Mouse (Mus musculus) hindbrain, embryonic 10.5 days (tissue): ENCODE measurements around the gene Ostc. TPM values are rescaled to one million over a fixed set of nuclear protein-coding genes. Genes with fewer than 3 reads are reported as not detected.

Experiments used
- DNase-seq: peaks from one replicate; pipeline ENCODE4 v3.0.0-alpha.2; 2017; ENCODE audit warnings: low spot score
- H3K27ac ChIP-seq: fragments of 300-500 bp; sonication (generic); 2 replicates; pipeline ENCODE4 v1.5.1; 2016; ENCODE audit warnings: mild to moderate bottlenecking, moderate library complexity
- H3K27me3 ChIP-seq: fragments of 300-500 bp; sonication (generic); 2 replicates; pipeline ENCODE4 v1.6.1; 2016; ENCODE audit warnings: mild to moderate bottlenecking; ENCODE audit not compliant: poor library complexity, insufficient read depth, severe bottlenecking
- H3K36me3 ChIP-seq: fragments of 300-500 bp; sonication (generic); 2 replicates; pipeline ENCODE4 v1.6.1; 2016; ENCODE audit warnings: mild to moderate bottlenecking, moderate library complexity
- H3K4me1 ChIP-seq: fragments of 300-500 bp; sonication (generic); replicated peaks from 2 replicates; pipeline ENCODE4 v1.6.1; 2016; ENCODE audit warnings: mild to moderate bottlenecking
- H3K4me3 ChIP-seq: fragments of 300-500 bp; sonication (generic); 2 replicates; pipeline ENCODE4 v1.5.1; 2016; ENCODE audit warnings: mild to moderate bottlenecking, moderate library complexity
- H3K9me3 ChIP-seq: fragments of 300-500 bp; sonication (generic); 2 replicates; pipeline ENCODE4 v1.6.1; 2016; ENCODE audit warnings: mild to moderate bottlenecking, moderate library complexity
- WGBS: fragments of 180-500 bp; shearing (Covaris S2); methylation state at CpG from one replicate; pipeline ENCODE4 v1.1.7; 2016; 5-methylcytosine and 5-hydroxymethylcytosine counted together
- polyA plus RNA-seq: library from polyadenylated mRNA; unstranded; fragments of >200 nt; fragmentation: Nextera tagmentation; extraction: Ambion mirVana; gene quantifications from 2 replicates; pipeline ENCODE4 v1.2.1, GENCODE M21; 2016

Gene Ostc
- polyA plus RNA-seq, 1 experiment from 2014 or later = 311 TPM

DNA sequence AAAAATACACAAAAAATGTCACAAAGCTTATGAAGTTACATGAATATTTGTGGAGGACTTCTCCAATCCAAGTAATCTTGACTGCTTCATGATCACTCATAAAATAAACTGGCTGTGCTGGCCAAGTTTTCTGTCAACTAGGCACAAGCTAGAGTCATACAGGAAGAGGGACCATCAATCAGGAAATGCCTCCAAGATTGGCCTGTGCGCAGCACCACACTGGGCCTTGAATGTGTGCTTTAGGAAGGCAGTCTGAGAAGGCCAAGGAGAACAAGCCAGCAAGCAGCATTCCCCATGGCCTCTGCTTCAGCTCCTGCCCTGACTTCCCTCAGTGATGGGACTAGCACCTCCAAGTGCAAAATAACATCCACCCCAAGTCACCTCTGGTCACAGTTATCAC lies 17.8 kb upstream of the Ostc start:
- no peak for DNase-seq
- Histone ChIP-seq H3K4me1 (peaks cover 22% of the 10 kb centered on the region), H3K4me3 (no peak overlapping the region), H3K27ac (no peak overlapping the region), H3K36me3 (peaks cover 49% of the 10 kb centered on the region), H3K9me3 (no peaks in the 10 kb centered on the region), H3K27me3 (no peaks in the 10 kb centered on the region)
- WGBS = 93% methylated on average over 1 of the region's 1 CpGs

DNA sequence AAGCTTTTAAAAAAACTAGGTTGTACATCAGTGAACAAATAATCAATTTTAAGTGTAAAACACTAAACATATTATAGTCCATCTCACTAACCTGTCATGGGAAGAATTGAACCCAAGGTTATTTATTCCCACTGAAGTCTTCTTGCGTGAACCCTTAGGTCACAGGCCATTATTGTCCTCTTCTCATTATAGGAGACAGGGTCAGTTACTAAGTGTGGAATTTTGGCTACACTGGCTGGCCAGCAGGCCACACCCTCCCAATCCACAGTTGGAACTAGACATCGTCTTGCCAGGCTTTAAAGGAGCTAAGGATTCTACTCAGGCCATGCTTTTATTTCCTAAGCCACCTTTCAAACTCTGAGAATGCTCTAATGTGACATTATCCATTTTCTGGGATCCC lies 16.5 kb upstream of the Ostc start:
- H3K4me1 ChIP-seq = peaks cover 17% of the 10 kb centered on the region
- no peak overlapping the region for H3K27ac ChIP-seq
- H3K9me3 ChIP-seq = no peaks in the 10 kb centered on the region
- WGBS = 68% methylated on average over 2 of the region's 2 CpGs
- no peak for DNase-seq
- peaks cover 49% of the 10 kb centered on the region for H3K36me3 ChIP-seq
- H3K27me3 ChIP-seq = no peaks in the 10 kb centered on the region
- H3K4me3 ChIP-seq = no peak overlapping the region

DNA sequence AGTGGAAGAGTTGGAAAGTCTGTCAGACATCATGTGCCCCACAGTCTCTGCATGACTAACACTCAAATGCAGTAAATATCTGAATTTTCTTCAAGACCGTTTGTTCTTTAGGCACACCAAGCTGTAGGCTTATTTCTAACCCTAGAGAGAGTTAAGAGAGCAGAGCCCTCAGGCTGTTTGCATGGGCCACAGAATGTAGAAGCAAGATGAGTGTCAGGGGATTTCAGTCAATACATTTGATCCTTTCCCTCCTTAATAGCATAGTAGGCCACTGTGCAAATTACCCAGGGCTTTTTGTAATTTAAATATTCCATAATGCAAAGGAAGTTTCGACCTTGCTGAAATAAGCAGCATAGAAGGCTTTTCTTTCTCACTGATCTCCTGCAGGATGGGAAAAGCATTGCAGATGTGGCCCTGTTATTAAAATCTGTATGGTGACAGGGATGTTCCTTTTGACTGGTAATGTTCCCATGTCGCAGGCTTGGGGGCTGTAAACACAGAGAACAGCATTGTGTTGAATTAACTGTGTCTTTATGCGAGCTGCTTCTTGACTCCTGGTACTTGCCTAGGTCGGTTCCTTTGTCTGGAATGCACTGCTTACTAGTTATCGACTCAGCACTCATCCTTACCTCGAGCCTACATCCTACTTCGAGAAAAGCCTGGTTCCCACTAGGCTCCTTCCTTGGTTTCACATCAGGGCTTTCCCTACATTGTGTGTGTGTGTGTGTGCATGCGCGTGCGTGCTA lies 13.7 kb upstream of the Ostc start:
- no peak overlapping the region for H3K4me3 ChIP-seq
- H3K9me3 ChIP-seq = no peaks in the 10 kb centered on the region
- no peaks in the 10 kb centered on the region for H3K27me3 ChIP-seq
- WGBS = 82% methylated on average over 11 of the region's 11 CpGs
- no peak for DNase-seq
- H3K36me3 ChIP-seq = peaks cover 37% of the 10 kb centered on the region
- H3K27ac ChIP-seq = no peak overlapping the region
- H3K4me1 ChIP-seq = no peaks in the 10 kb centered on the region

DNA sequence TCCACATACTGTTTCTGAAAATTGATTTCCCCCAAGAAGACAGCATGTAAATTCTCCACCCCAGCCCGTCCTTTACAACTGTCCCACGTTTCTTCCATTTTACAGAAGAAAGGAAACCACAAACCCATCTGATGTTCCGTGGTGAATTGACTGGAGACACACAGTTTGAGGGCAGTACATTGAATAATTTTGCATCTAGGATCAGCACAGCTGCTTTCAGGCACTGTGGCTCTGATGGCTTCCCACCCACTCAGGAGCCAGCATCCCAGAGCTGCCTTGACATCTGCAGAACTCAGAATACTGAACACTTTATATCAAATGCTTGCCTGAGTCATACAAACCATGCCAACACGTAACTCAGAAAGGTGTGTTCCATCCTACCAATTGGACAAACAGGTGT lies 11.0 kb upstream of the Ostc start:
- DNase-seq = no peak
- H3K4me3 ChIP-seq = no peak overlapping the region
- 87% methylated on average over 4 of the region's 4 CpGs for WGBS

DNA sequence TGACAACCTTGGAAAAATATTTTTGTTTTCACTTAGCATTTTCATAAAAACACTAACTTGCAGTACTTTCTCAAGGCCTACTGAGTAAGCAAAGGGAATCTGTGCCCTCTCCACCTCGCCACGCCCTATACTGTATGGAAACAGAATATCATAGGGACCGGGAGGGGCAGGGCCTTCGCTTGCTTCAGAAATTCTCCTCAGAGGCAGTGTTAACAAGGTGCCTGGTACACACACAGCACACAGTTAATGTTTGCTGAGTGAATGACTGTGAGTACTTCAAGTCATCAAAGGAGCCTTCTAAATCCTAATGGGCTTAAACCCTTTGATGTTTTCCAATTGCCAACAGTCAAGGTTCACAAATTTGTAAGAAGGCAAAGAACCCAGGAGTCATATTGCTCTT lies 9.6 kb upstream of the Ostc start:
- 92% methylated on average over 4 of the region's 4 CpGs for WGBS
- no peak for DNase-seq
- Histone ChIP-seq H3K27me3 (no peaks in the 10 kb centered on the region), H3K9me3 (no peaks in the 10 kb centered on the region), H3K27ac (no peak overlapping the region), H3K36me3 (no peaks in the 10 kb centered on the region), H3K4me3 (no peak overlapping the region), H3K4me1 (0 out of 2 replicates have a peak, but pooled peaks cover 3% of the 10 kb centered on the region)

More for the DNA sequence above, 11.0 kb upstream of the Ostc start:
- Histone ChIP-seq H3K27ac (no peak overlapping the region), H3K9me3 (no peaks in the 10 kb centered on the region), H3K27me3 (no peaks in the 10 kb centered on the region), H3K4me1 (no peaks in the 10 kb centered on the region), H3K36me3 (peaks cover 10% of the 10 kb centered on the region)

DNA sequence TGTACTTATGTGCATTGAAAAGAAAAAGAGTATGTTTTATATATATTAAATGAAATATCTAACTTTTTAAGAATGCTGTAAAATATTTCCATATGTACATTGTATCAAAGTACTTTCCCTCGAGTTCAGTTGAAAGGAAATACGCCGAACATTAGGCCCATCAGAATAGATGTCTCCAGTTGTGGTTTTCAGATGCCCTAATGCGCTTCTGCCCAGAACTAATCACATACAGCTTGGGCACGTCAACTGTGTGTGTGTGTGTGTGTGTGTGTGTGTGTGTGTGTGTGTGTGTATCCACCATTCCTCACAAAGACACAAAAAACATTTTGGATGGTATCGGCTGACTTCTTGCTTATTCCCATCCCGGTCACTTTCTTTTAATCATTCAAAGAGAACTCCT lies 7.3 kb upstream of the Ostc start:
- no peaks in the 10 kb centered on the region for H3K27me3 ChIP-seq
- H3K4me3 ChIP-seq = no peak overlapping the region
- WGBS = 87% methylated on average over 7 of the region's 7 CpGs
- 0 out of 2 replicates have a peak, but pooled peaks cover 3% of the 10 kb centered on the region for H3K4me1 ChIP-seq
- H3K36me3 ChIP-seq = no peaks in the 10 kb centered on the region
- H3K9me3 ChIP-seq = no peaks in the 10 kb centered on the region
- no peak for DNase-seq
- no peak overlapping the region for H3K27ac ChIP-seq

DNA sequence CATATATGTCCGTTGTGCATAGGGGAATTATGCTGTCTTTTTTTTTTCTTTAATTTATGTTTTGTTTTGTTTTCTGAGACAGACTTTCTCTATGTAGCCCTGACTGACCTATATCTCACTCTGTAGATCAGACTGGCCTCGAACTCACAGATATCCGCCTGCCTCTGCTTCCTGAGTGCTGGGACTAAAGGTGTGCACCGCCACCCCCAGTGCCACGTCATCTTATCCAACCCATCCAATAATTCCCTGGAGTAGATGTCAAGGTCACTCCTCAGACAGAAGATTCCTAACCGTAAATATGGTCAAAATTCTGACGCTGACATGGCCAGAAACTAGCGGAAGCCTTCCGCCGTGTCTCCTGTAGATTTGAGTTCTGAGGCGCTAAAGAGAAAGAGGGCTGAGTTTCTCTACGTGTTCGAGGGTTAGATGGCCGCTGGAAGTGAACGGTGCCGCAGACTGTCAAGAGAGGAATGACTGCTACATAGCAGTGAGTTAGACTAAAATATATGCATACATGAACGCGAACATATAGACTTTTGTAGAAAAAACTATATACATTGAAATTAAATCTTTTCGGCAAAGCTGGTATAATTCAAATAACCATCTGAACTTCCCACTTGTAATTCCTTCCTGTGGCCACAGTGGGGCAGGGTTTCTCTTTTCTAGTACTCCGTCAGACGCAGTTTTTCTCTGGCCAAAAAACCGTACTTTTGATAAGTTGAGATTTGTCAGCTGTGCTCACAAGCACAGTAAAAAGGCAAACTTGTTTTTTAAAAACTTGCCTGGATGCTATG lies 5.7 kb upstream of the Ostc start:
- peaks cover 6% of the 10 kb centered on the region; the same call in 1 of the 2 replicates for H3K4me1 ChIP-seq
- H3K4me3 ChIP-seq = peak overlapping the region; percentile 46
- H3K27me3 ChIP-seq = no peaks in the 10 kb centered on the region
- no peak overlapping the region for H3K27ac ChIP-seq
- WGBS = 23% methylated on average over 22 of the region's 22 CpGs
- H3K36me3 ChIP-seq = no peaks in the 10 kb centered on the region
- no peaks in the 10 kb centered on the region for H3K9me3 ChIP-seq
- peak; percentile 56 for DNase-seq

DNA sequence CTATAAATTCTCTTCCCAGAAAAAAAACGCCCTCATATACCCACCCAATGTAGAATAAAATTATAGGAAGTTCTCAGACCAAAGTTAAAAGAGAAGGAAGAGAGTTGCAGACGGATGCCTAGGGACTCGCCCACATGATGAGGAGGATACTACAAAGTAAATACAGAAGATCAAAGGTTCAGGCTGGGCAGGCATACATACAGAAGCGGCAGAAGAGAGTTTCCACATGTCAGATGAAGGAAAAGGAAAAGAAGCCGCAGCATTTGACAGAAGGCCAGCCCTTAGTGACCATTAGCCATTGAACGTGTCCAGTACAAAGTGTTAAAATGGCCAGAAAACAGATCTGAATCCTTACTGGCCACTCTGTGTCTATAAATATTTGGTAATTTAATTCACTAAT lies 3.6 kb upstream of the Ostc start:
- no peak overlapping the region for H3K4me3 ChIP-seq
- DNase-seq = no peak
- no peak overlapping the region for H3K27ac ChIP-seq
- H3K4me1 ChIP-seq = peaks cover 15% of the 10 kb centered on the region
- no peaks in the 10 kb centered on the region for H3K27me3 ChIP-seq
- no peaks in the 10 kb centered on the region for H3K9me3 ChIP-seq
- no peaks in the 10 kb centered on the region for H3K36me3 ChIP-seq
- 67% methylated on average over 6 of the region's 6 CpGs for WGBS

DNA sequence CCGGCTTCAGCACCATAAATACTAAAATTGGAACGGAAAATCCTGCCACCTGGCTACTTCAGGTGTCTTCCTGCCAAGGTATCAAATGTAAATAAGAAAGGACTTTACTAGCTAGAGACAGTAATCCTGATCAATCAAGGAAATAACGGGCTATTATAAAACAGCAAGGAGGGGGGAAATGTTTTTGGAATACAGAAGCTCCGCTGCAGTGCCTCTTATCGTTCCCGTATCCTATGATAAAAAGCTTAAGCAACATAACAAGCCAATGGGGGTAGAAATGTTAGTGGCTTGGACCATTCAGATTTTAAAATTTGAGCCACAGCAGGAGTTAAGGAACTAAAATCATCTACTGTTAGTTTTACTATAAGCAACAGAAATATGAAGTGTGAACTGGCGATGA lies 859 bp upstream of the Ostc start:
- peak overlapping the region; percentile 92; the same call in 1 of the 2 replicates for H3K27ac ChIP-seq
- WGBS = 64% methylated on average over 7 of the region's 7 CpGs

DNA sequence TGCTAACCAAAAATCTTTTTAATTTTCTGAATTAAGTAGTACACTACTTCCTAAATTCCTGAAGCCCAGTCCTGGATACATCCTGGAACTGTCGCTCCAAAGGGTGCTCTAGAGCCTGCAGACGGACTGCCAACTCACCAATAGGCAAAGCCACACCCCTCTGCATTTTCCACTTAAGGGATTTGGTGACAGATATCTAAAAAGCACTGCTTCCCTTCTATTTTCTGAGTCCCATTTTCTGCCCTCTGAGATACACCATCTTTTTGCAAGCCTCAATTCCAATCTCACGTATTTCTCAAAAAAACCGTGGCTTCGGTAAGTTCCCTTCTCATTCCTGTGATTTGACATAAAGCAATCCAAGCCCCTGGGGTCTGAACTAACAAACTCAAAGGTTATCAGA lies 715 bp downstream of the Ostc start:
- Histone ChIP-seq H3K27me3 (no peaks in the 10 kb centered on the region), H3K27ac (peak overlapping the region; percentile 92), H3K9me3 (no peaks in the 10 kb centered on the region), H3K4me1 (peaks cover 19% of the 10 kb centered on the region), H3K36me3 (peaks cover 19% of the 10 kb centered on the region), H3K4me3 (peak overlapping the region; percentile 67)
- WGBS = 4% methylated on average over 5 of the region's 5 CpGs
- no peak for DNase-seq

More for the DNA sequence above, 859 bp upstream of the Ostc start:
- Histone ChIP-seq H3K9me3 (no peaks in the 10 kb centered on the region), H3K4me1 (peaks cover 23% of the 10 kb centered on the region), H3K27me3 (no peaks in the 10 kb centered on the region), H3K4me3 (peak overlapping the region; percentile 67), H3K36me3 (peaks cover 4% of the 10 kb centered on the region; the same call in 1 of the 2 replicates)
- DNase-seq = no peak

DNA sequence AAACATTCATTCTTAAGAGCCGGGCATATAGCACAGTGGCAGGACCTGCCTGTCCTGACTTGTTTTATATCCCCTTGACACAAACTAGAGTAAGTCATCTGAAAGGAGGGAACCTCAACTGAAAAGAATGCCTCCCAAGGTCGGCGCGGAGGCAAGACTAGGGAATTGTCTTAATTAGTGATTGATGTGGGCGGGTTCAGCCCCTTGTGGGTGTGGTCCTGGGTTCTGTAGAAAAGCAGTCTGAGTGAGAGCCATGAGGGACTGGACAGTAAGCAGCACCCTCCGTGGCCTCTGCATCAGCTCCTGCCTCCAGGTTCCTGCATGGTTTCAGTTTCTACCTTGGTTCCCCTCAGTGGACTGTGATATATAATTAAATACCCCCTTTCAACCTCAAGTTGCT lies 7.0 kb downstream of the Ostc start:
- H3K4me3 ChIP-seq = no peak overlapping the region
- peaks cover 81% of the 10 kb centered on the region for H3K36me3 ChIP-seq
- H3K9me3 ChIP-seq = no peaks in the 10 kb centered on the region
- no peak overlapping the region for H3K27ac ChIP-seq
- DNase-seq = no peak
- 85% methylated on average over 6 of the region's 6 CpGs for WGBS
- H3K4me1 ChIP-seq = peaks cover 2% of the 10 kb centered on the region; the same call in 1 of the 2 replicates
- no peaks in the 10 kb centered on the region for H3K27me3 ChIP-seq

DNA sequence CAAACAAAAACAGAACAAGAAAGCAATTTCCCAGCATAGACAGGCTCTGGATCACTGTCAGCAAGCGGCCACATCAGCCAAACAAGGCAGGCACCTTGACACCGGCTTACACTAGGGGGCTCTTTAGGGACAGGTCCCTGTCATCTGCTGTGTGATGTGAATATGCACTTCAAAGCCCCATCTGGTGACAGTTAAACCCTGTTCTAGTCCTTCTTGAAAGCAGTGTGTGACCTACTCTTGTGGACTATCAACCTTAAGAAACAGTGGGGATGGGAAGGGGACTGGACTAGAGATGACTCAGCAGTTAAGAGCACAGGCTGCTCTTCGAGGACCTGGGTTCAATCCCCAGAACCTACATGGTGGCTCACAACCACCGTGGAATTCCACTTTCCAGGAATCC lies 11.6 kb downstream of the Ostc start:
- Histone ChIP-seq H3K36me3 (peaks cover 83% of the 10 kb centered on the region), H3K27ac (no peak overlapping the region), H3K4me3 (no peak overlapping the region), H3K27me3 (no peaks in the 10 kb centered on the region), H3K9me3 (no peaks in the 10 kb centered on the region), H3K4me1 (no peaks in the 10 kb centered on the region)
- no peak for DNase-seq
- WGBS = 85% methylated on average over 4 of the region's 4 CpGs

DNA sequence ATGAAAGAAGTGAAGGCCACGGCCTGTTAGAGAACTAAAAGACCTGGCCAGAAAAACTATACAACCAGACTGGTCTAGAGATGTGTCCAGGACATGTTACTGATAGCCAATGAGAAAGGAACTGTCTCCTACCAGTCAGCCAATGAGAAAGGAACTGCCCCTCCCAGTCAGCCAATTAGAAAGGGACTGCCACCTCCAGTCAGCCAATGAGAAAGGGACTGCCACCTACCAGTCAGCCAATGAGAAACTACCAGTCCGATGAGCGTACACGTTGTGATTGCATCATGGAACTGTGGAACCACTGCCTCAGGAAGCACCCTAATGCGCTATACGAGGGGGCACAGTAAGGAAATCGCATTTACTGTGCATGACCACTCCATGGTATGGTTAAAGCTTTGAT lies 14.5 kb downstream of the Ostc start:
- H3K27me3 ChIP-seq = no peaks in the 10 kb centered on the region
- H3K4me3 ChIP-seq = no peak overlapping the region
- DNase-seq = no peak
- no peak overlapping the region for H3K27ac ChIP-seq
- no peaks in the 10 kb centered on the region for H3K9me3 ChIP-seq
- peaks cover 12% of the 10 kb centered on the region for H3K4me1 ChIP-seq
- H3K36me3 ChIP-seq = peaks cover 54% of the 10 kb centered on the region
- WGBS = 94% methylated on average over 7 of the region's 7 CpGs
